In genomic region chr10:112611711-112612110, GRCm38 (mm10) we compare ENCODE assay signal across 27 mouse cellular contexts.
"Had no signal": no experiment of that assay in that cellular context is flagged by ENCODE, and none has a peak within 500 bp of the region (broad histone marks: within the 10 kb centered on the region; RNA-seq: fewer than 3 reads in every experiment).

No protein-coding gene starts in this region.

- DNase-seq: gastrocnemius, adult 2 months; gastrocnemius, postnatal 10 days; gastrocnemius, postnatal 25 days; heart, adult 18-20 months; heart, postnatal 10 days; heart, postnatal 4 days; kidney, adult 18-20 months; kidney, adult 8-10 months; kidney, postnatal 10 days; kidney, postnatal 25 days; kidney, postnatal 4 days; liver; liver, embryonic 13.5 days had no signal

- H3K27ac ChIP-seq: gastrocnemius, adult 2 months; heart, embryonic 10.5 days; hindbrain, embryonic 10.5 days; hindbrain, embryonic 12.5 days; hindbrain, embryonic 14.5 days; intestine, embryonic 15.5 days; layer of hippocampus, adult 2 months; left cerebral cortex, adult 2 months; limb, embryonic 10.5 days; limb, embryonic 12.5 days; liver, embryonic 13.5 days had no signal

- H3K4me2 ChIP-seq: heart, embryonic 12.5 days; hindbrain, embryonic 12.5 days; hindbrain, embryonic 14.5 days; intestine, embryonic 15.5 days; limb, embryonic 12.5 days; liver, embryonic 11.5 days; liver, embryonic 13.5 days had no signal

- H3K9ac ChIP-seq: heart, embryonic 12.5 days; hindbrain, embryonic 12.5 days; hindbrain, embryonic 14.5 days; intestine, embryonic 15.5 days; limb, embryonic 12.5 days; liver, embryonic 13.5 days had no signal

- ATAC-seq: hindbrain, embryonic 16.5 days; inflammation-experienced regulatory T-cells, adult 6 months; intestine, embryonic 15.5 days; intestine, postnatal 0 days had no signal

- H3K27me3 ChIP-seq: heart, embryonic 12.5 days; hindbrain, embryonic 12.5 days; intestine, embryonic 15.5 days; limb, embryonic 12.5 days; liver, embryonic 13.5 days had no signal

- H3K36me3 ChIP-seq: heart, embryonic 10.5 days; heart, embryonic 12.5 days; hindbrain, embryonic 10.5 days; hindbrain, embryonic 12.5 days; intestine, embryonic 15.5 days; limb, embryonic 10.5 days; limb, embryonic 12.5 days; liver, embryonic 13.5 days had no signal

- H3K9me3 ChIP-seq: heart, embryonic 10.5 days; heart, embryonic 12.5 days; hindbrain, embryonic 10.5 days; hindbrain, embryonic 12.5 days; intestine, embryonic 15.5 days; limb, embryonic 10.5 days; limb, embryonic 12.5 days; liver, embryonic 13.5 days had no signal

- H3K4me1 ChIP-seq: heart, embryonic 10.5 days; heart, embryonic 12.5 days; hindbrain, embryonic 10.5 days; hindbrain, embryonic 12.5 days; intestine, embryonic 15.5 days; limb, embryonic 10.5 days; limb, embryonic 12.5 days; liver, embryonic 13.5 days had no signal

- H3K4me3 ChIP-seq: gastrocnemius, adult 2 months; heart, embryonic 10.5 days; heart, embryonic 12.5 days; hindbrain, embryonic 10.5 days; hindbrain, embryonic 12.5 days; intestine, embryonic 15.5 days; layer of hippocampus, adult 2 months; left cerebral cortex, adult 2 months; limb, embryonic 10.5 days; limb, embryonic 12.5 days; liver, embryonic 13.5 days had no signal
